Mouse (Mus musculus) myocyte (in vitro differentiated cells): Measurements from ENCODE around the gene Cox18. TPM values are rescaled to one million over a fixed set of nuclear protein-coding genes. Genes with fewer than 3 reads are reported as not detected.
A peak's percentile ranks its signal among the peaks of the same experiment; 100 is the strongest.

Experiments
- H3K27me3 ChIP-seq: one replicate; pipeline ENCODE4 v1.6.1; 2011; ENCODE audit not compliant: control insufficient read depth, insufficient read depth, insufficient read length
- H3K36me3 ChIP-seq: one replicate; pipeline ENCODE4 v1.6.1; 2011; ENCODE audit not compliant: control insufficient read depth, insufficient read depth
- H3K4me2 ChIP-seq: one replicate; pipeline ENCODE4 v1.6.1; 2011; ENCODE audit warnings: low read depth, control low read depth
- H3K4me3 ChIP-seq: one replicate; pipeline ENCODE4 v1.5.1; 2011; ENCODE audit warnings: mild to moderate bottlenecking, control low read depth, moderate library complexity
- H3K79me2 ChIP-seq: one replicate; pipeline ENCODE4 v1.6.1; 2011; ENCODE audit not compliant: control insufficient read depth, insufficient read depth
- H3ac ChIP-seq: one replicate; pipeline ENCODE4 v1.6.1; 2011; ENCODE audit not compliant: control insufficient read depth, insufficient read length
- CEBPB ChIP-seq: IDR thresholded peaks from 2 replicates; pipeline ENCODE4 v1.6.1; 2011; ENCODE audit warnings: mild to moderate bottlenecking, moderate library complexity; ENCODE audit not compliant: poor library complexity, insufficient read depth, severe bottlenecking
- E2F4 ChIP-seq: IDR thresholded peaks from one replicate; pipeline ENCODE4 v1.6.1; 2011; ENCODE audit warnings: mild to moderate bottlenecking, control low read depth, moderate library complexity; ENCODE audit not compliant: insufficient read depth
- MAX ChIP-seq: IDR thresholded peaks from one replicate; pipeline ENCODE4 v1.6.1; 2011; ENCODE audit warnings: low read depth, mild to moderate bottlenecking, control low read depth
- MYOD1 ChIP-seq, 3 experiments: IDR thresholded peaks; one replicate each; pipeline ENCODE4 v1.6.1; 2011; ENCODE audit warnings: control low read depth in 2 of 3, low read depth in 2 of 3, mild to moderate bottlenecking in 2 of 3, moderate library complexity in 1 of 3; ENCODE audit not compliant: insufficient read length in 2 of 3, control insufficient read depth in 1 of 3
- MYOG ChIP-seq, 3 experiments: IDR thresholded peaks; one replicate each; pipeline ENCODE4 v1.6.1; 2011; ENCODE audit warnings: control low read depth in 2 of 3, low read depth in 2 of 3, mild to moderate bottlenecking in 2 of 3; ENCODE audit not compliant: insufficient read length in 2 of 3, control insufficient read depth in 1 of 3, insufficient read depth in 1 of 3
- POLR2A ChIP-seq: IDR thresholded peaks from one replicate; pipeline ENCODE4 v1.6.1; 2011; ENCODE audit warnings: low read depth, mild to moderate bottlenecking, control low read depth, moderate library complexity; ENCODE audit not compliant: insufficient read length
- POLR2AphosphoS2 ChIP-seq: IDR thresholded peaks from one replicate; pipeline ENCODE4 v1.6.1; 2011; ENCODE audit warnings: low read depth, control low read depth; ENCODE audit not compliant: insufficient read length
- REST ChIP-seq: IDR thresholded peaks from one replicate; pipeline ENCODE4 v1.6.1; 2011; ENCODE audit warnings: mild to moderate bottlenecking, control low read depth, moderate library complexity; ENCODE audit not compliant: insufficient read depth, insufficient read length
- SRF ChIP-seq: IDR thresholded peaks from one replicate; pipeline ENCODE4 v1.6.1; 2011; ENCODE audit warnings: low read depth; ENCODE audit not compliant: control insufficient read depth, insufficient read length
- TCF12 ChIP-seq: IDR thresholded peaks from one replicate; pipeline ENCODE4 v1.6.1; 2011; ENCODE audit warnings: mild to moderate bottlenecking, control low read depth; ENCODE audit not compliant: poor library complexity, insufficient read depth, severe bottlenecking
- TCF3 ChIP-seq: IDR thresholded peaks from one replicate; pipeline ENCODE4 v1.6.1; 2011; ENCODE audit warnings: low read depth, control low read depth; ENCODE audit not compliant: insufficient read length
- USF1 ChIP-seq: IDR thresholded peaks from one replicate; pipeline ENCODE4 v1.6.1; 2011; ENCODE audit warnings: low read depth, mild to moderate bottlenecking, control low read depth, moderate library complexity
- polyA plus RNA-seq: library from polyadenylated mRNA; unstranded; fragments of >200 nt; fragmentation: generic; extraction: Trizol; gene quantifications from one replicate; pipeline ENCODE4 v1.2.1, GENCODE M21; 2012; ENCODE audit warnings: missing spikeins

Cox18 gene
- polyA plus RNA-seq, 1 experiment, result 27.7 TPM

GRCm38 (mm10) chr5:90246567-90246966, 22.8 kb upstream of the Cox18 start:
- no peaks in the 10 kb centered on the region for H3K27me3 ChIP-seq
- peaks cover 10% of the 10 kb centered on the region for H3K79me2 ChIP-seq
- no peak for TF ChIP-seq TCF12
- TF ChIP-seq REST, result no peak
- TF ChIP-seq TCF3, result no peak
- no peak for TF ChIP-seq POLR2A
- TF ChIP-seq USF1, result no peak
- TF ChIP-seq MYOG (IDR thresholded peaks at IDR 0.05; ENCODE audit: control insufficient read depth in 1 of 3, insufficient read depth in 1 of 3, insufficient read length in 2 of 3, low read depth in 2 of 3), result no peak
- TF ChIP-seq CEBPB, result no peak
- TF ChIP-seq MAX, result no peak
- TF ChIP-seq POLR2AphosphoS2, result no peak
- TF ChIP-seq SRF, result no peak
- no peak for TF ChIP-seq E2F4
- TF ChIP-seq MYOD1 (IDR thresholded peaks at IDR 0.05; ENCODE audit: control insufficient read depth in 1 of 3, insufficient read length in 2 of 3, low read depth in 2 of 3), result no peak
- H3K4me2 ChIP-seq, result no peak overlapping the region
- no peak overlapping the region for H3K4me3 ChIP-seq
- peaks cover 32% of the 10 kb centered on the region for H3K36me3 ChIP-seq
- no peak overlapping the region for H3ac ChIP-seq

DNA sequence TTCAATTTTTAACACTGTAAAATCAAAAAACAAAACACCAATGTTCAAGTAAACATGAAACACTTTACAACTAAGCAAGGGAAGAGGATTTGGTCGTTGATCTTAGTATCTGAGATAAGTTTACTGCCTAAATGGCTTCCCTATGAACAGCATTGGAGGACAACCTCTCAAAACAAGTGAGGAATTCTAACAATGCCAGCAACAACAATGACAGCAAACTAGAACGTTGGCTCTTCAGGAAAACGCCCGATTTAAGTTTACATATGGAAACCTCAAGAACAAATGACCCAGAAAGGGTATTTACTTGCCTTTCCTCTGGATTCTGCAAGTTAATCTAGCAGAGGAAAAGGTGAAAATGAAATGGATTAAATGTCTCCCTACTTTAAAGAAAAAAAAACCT, 21.6 kb upstream of the Cox18 start:
- TF ChIP-seq E2F4 (no peak), SRF (no peak), USF1 (no peak), MYOD1 (IDR thresholded peaks at IDR 0.05; ENCODE audit: control insufficient read depth in 1 of 3, insufficient read length in 2 of 3, low read depth in 2 of 3) (no peak)
- H3K79me2 ChIP-seq, result peaks cover 12% of the 10 kb centered on the region
- H3K27me3 ChIP-seq, result no peaks in the 10 kb centered on the region
- H3K4me3 ChIP-seq, result no peak overlapping the region
- peaks cover 22% of the 10 kb centered on the region for H3K36me3 ChIP-seq
- no peak overlapping the region for H3ac ChIP-seq
- no peak overlapping the region for H3K4me2 ChIP-seq

- Histone ChIP-seq H3K27me3 (no peaks in the 10 kb centered on the region), H3K36me3 (peaks cover 70% of the 10 kb centered on the region), H3K4me3 (no peak overlapping the region), H3K4me2 (no peak overlapping the region), H3ac (no peak overlapping the region), H3K79me2 (no peaks in the 10 kb centered on the region)
- no peak for TF ChIP-seq MYOG (IDR thresholded peaks at IDR 0.05; ENCODE audit: control insufficient read depth in 1 of 3, insufficient read depth in 1 of 3, insufficient read length in 2 of 3, low read depth in 2 of 3)
- no peak for TF ChIP-seq TCF12
- no peak for TF ChIP-seq MYOD1 (IDR thresholded peaks at IDR 0.05; ENCODE audit: control insufficient read depth in 1 of 3, insufficient read length in 2 of 3, low read depth in 2 of 3)
- TF ChIP-seq REST, result no peak
- TF ChIP-seq MAX, result no peak
- TF ChIP-seq E2F4, result no peak
Measured at GRCm38 (mm10) chr5:90235217-90235616, 11.4 kb upstream of the Cox18 start.

DNA sequence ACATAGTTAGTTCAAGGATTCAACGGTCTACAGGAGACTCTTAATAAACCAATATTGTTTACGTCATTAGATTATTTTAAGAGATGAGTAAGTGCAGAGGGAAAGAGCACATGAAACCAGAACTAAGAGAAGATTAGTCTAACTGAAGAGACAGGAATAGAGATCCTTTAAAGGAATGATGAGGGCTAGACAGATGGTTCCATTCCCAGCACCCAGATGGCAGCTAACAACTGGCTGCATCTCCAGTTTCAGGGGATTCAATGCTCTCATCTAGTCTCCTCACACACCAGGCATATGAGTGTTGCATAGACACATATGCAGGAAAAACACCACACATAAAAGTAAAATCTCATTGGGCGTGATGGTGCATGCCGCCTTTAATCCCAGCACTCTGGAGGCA, 9.5 kb upstream of the Cox18 start:
- H3K4me3 ChIP-seq, result no peak overlapping the region
- H3ac ChIP-seq, result no peak overlapping the region
- TF ChIP-seq MAX, result no peak
- TF ChIP-seq TCF3, result no peak
- TF ChIP-seq MYOG (IDR thresholded peaks at IDR 0.05; ENCODE audit: control insufficient read depth in 1 of 3, insufficient read depth in 1 of 3, insufficient read length in 2 of 3, low read depth in 2 of 3), result peak in 1 of 3 experiments; percentile 24
- TF ChIP-seq TCF12, result no peak
- no peak for TF ChIP-seq E2F4
- no peak for TF ChIP-seq CEBPB
- no peak for TF ChIP-seq USF1
- H3K36me3 ChIP-seq, result peaks cover 73% of the 10 kb centered on the region
- H3K79me2 ChIP-seq, result no peaks in the 10 kb centered on the region
- no peak overlapping the region for H3K4me2 ChIP-seq
- no peaks in the 10 kb centered on the region for H3K27me3 ChIP-seq

- H3K36me3 ChIP-seq, result peaks cover 57% of the 10 kb centered on the region
- H3K27me3 ChIP-seq, result no peaks in the 10 kb centered on the region
- H3K79me2 ChIP-seq, result no peaks in the 10 kb centered on the region
Measured at GRCm38 (mm10) chr5:90229760-90230159, 6.0 kb upstream of the Cox18 start.

More at GRCm38 (mm10) chr5:90229760-90230159, 6.0 kb upstream of the Cox18 start:
- Histone ChIP-seq H3K4me2 (no peak overlapping the region), H3ac (no peak overlapping the region), H3K4me3 (no peak overlapping the region)
- TF ChIP-seq MYOG (IDR thresholded peaks at IDR 0.05; ENCODE audit: control insufficient read depth in 1 of 3, insufficient read depth in 1 of 3, insufficient read length in 2 of 3, low read depth in 2 of 3), result no peak
- no peak for TF ChIP-seq E2F4
- TF ChIP-seq SRF, result no peak
- TF ChIP-seq POLR2A, result no peak
